In genomic region chr1:125574219-125574618, GRCm38 (mm10) we compare ENCODE assay signal across 10 mouse cellular contexts. TPM values are rescaled to one million over a fixed set of nuclear protein-coding genes. Genes with fewer than 3 reads are reported as not detected.
DNase-seq lines count a peak whose midpoint lies in the region; ATAC-seq and TF ChIP-seq lines count a peak whose summit lies in the region.
"Had no signal": no experiment of that assay in that cellular context is flagged by ENCODE, and none has a peak within 500 bp of the region (broad histone marks: within the 10 kb centered on the region; RNA-seq: fewer than 3 reads in every experiment).

No protein-coding gene starts in this region.

- H3K9me3 ChIP-seq in intestine, postnatal 0 days (ENCODE audit: control insufficient read depth): no peaks in the 10 kb centered on the region
- H3K9me3 ChIP-seq in intestine, embryonic 15.5 days: no peaks in the 10 kb centered on the region

- peaks cover 76% of the 10 kb centered on the region for H3K36me3 ChIP-seq in intestine, postnatal 0 days (ENCODE audit: control insufficient read depth, insufficient read depth)
- H3K36me3 ChIP-seq in intestine, embryonic 15.5 days: peaks cover 27% of the 10 kb centered on the region

- H3K4me3 ChIP-seq in intestine, postnatal 0 days (ENCODE audit: low read depth, low read length): no peak overlapping the region
- no peak overlapping the region for H3K4me3 ChIP-seq in intestine, embryonic 15.5 days (replicated peaks)

- DNase-seq in CD4-positive, CD25-positive, alpha-beta regulatory T cell, adult 2 months (ENCODE audit: low read depth, low spot score): peak; percentile 70
- DNase-seq in ZHBTc4 (ENCODE audit: low read depth, low spot score): peak; percentile 62
- DNase-seq in lung, postnatal 10 days: peak; percentile 16
- DNase-seq in left cerebral cortex, postnatal 36 days (ENCODE audit: low spot score in 2 of 2): no peak
- DNase-seq in kidney, adult 8-10 months: no peak
- DNase-seq in adrenal gland, adult 18-20 months (ENCODE audit: low spot score in 2 of 2): no peak
- DNase-seq: cerebellum, adult 18-20 months had no signal

- ATAC-seq in intestine, postnatal 0 days: no peak
- ATAC-seq in intestine, embryonic 15.5 days: no peak
- ATAC-seq: midbrain, embryonic 16.5 days had no signal

- no peak overlapping the region for H3K27ac ChIP-seq in intestine, postnatal 0 days (ENCODE audit: low read depth, low read length)
- no peak overlapping the region for H3K27ac ChIP-seq in intestine, embryonic 15.5 days

- H3K9ac ChIP-seq in intestine, postnatal 0 days (ENCODE audit: low read depth, low read length): no peak overlapping the region
- H3K9ac ChIP-seq in intestine, embryonic 15.5 days: no peak overlapping the region

- 74% methylated on average over 2 of the region's 2 CpGs for WGBS in intestine, postnatal 0 days
- 75% methylated on average over 2 of the region's 2 CpGs for WGBS in intestine, embryonic 15.5 days

- peak; percentile 70 for TF ChIP-seq CTCF in intestine, postnatal 0 days (IDR thresholded peaks at IDR 0.05; ENCODE audit: low read depth)

- intact Hi-C loops in left cerebral cortex, postnatal 36 days (cut with DNase I): no loop called here

- no peaks in the 10 kb centered on the region for H3K27me3 ChIP-seq in intestine, postnatal 0 days (replicated peaks; ENCODE audit: control insufficient read depth, insufficient read depth, low read length)
- H3K27me3 ChIP-seq in intestine, embryonic 15.5 days (replicated peaks): no peaks in the 10 kb centered on the region

- H3K4me2 ChIP-seq in intestine, postnatal 0 days (replicated peaks; ENCODE audit: low read depth): no peak overlapping the region
- H3K4me2 ChIP-seq in intestine, embryonic 15.5 days (replicated peaks): no peak overlapping the region

- H3K4me1 ChIP-seq in intestine, postnatal 0 days (replicated peaks; ENCODE audit: control insufficient read depth, insufficient read depth, low read length): no peaks in the 10 kb centered on the region
- no peaks in the 10 kb centered on the region for H3K4me1 ChIP-seq in intestine, embryonic 15.5 days (replicated peaks)

RNA-seq across cellular contexts. Expression of gene Slc35f5, which starts 13.8 kb away (rescaled TPM):
- polyA plus RNA-seq in intestine, postnatal 0 days (2015; fragmentation: Nextera tagmentation; extraction: Ambion mirVana): 36.2 and 37.4 TPM in 2 replicates
- polyA plus RNA-seq in intestine, embryonic 15.5 days (2015; fragmentation: Nextera tagmentation; extraction: Ambion mirVana): 54.5 and 56.1 TPM in 2 replicates
- total RNA-seq in left cerebral cortex, postnatal 36 days (2021): 10 to 100 TPM; 22.8 to 24.4 TPM
- total RNA-seq in adrenal gland, adult 18-20 months (2021): 10 to 100 TPM; 32.1 to 36.7 TPM

Comparison
In these comparisons a context has a peak if more than half of its experiments do, and no peak if none do; other contexts are left out.
1. DNase-seq: peak in CD4-positive, CD25-positive, alpha-beta regulatory T cell, adult 2 months (single experiment), ZHBTc4 (single experiment) and lung, postnatal 10 days (single experiment); none in left cerebral cortex, postnatal 36 days (0 of 2), kidney, adult 8-10 months (0 of 2) and adrenal gland, adult 18-20 months (0 of 2).